Mouse (Mus musculus) G1E (cell line): Measurements from ENCODE around the gene Pde6d.

Experiments
- CTCF ChIP-seq: IDR thresholded peaks from 2 replicates; pipeline ENCODE4 v1.5.1; 2012; ENCODE audit warnings: low read depth, low read length, inconsistent platforms, mixed read lengths
- GATA1 ChIP-seq: IDR thresholded peaks from 2 replicates; pipeline ENCODE4 v1.6.1; 2012; ENCODE audit warnings: borderline replicate concordance, low read length, inconsistent platforms, mixed read lengths

DNA sequence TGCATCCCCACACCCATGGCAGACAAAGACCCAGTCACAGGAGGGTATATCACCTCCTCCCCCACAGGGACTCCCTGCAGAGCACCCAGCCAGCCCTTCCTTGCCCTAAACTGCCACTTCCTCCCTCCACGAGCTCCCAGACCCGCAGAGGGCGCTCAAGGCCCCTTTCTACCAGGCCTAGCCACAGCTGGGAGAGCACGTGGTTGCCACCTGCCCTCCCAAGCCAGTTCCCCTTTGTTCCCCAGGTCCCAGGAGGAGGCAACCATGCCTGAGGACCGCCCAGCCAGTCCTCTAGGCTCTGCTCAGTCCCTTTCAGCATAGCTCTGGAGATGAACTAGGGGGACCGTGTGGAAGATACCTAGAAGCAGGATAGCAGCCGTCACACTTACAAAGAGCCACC lies 73.0 kb downstream of the Pde6d start:
- peak; percentile 87 for TF ChIP-seq CTCF
- TF ChIP-seq GATA1: no peak
